Mouse (Mus musculus) WW6 (cell line): Measurements from ENCODE around the gene Ccdc187.

Experiments used
- DNase-seq: peaks from one replicate; pipeline ENCODE4 v3.0.0-alpha.2; 2013; ENCODE audit warnings: low read depth, low spot score

Ccdc187 gene

GRCm38 (mm10) chr2:26214526-26214925 is 79.8 kb downstream of the Ccdc187 start:
- DNase-seq: no peak

GRCm38 (mm10) chr2:26209566-26209965 is 84.8 kb downstream of the Ccdc187 start:
- no peak for DNase-seq

GRCm38 (mm10) chr2:26208126-26208789 is 86.1 kb downstream of the Ccdc187 start, which contains the start of gene Lhx3:
Gene Lhx3 (minus strand): TSS chr2:26208289.
- peak; percentile 36 for DNase-seq

GRCm38 (mm10) chr2:26207559-26207958 is 86.8 kb downstream of the Ccdc187 start:
- DNase-seq: no peak

DNA sequence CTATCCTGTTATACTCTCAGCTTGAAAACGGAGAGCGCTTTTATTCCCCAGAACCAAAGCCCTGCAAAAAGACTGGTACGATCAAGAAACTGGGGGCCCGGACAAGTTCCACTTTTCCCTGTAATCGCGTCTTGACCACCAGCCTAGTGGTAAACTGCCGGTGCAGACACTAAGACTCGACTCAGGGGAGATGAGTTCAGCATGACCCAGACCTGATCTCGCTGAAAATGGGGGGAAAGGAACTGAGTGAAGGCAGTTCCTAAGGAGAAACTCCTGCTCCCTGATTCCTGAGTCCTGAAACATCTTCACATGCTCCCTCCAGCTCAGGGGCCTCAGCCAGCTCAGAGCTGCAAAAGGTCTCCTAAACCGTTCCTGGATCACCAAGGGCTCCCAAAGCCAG is 88.6 kb downstream of the Ccdc187 start:
- no peak for DNase-seq

DNA sequence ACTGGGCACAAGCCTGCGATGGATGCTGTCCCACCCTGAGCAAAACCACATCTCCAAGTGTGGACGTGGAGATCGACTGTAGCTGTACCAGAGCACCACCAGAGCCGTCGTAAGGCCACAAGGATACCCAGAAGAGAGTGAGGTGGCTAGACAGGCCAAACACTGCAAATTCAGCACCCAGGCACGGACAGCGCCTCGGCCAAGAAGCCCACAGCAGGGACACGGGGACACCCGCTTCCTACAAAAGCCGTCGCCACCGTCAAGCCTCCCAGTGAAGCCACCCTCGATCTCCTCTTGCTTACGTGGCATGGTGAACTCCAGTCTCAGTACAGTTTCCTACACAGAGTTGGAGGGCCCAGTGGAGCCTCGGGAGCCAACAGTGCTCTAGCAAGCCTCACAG is 89.2 kb downstream of the Ccdc187 start:
- DNase-seq: no peak

GRCm38 (mm10) chr2:26202849-26203475 is 91.4 kb downstream of the Ccdc187 start:
- DNase-seq: no peak

DNA sequence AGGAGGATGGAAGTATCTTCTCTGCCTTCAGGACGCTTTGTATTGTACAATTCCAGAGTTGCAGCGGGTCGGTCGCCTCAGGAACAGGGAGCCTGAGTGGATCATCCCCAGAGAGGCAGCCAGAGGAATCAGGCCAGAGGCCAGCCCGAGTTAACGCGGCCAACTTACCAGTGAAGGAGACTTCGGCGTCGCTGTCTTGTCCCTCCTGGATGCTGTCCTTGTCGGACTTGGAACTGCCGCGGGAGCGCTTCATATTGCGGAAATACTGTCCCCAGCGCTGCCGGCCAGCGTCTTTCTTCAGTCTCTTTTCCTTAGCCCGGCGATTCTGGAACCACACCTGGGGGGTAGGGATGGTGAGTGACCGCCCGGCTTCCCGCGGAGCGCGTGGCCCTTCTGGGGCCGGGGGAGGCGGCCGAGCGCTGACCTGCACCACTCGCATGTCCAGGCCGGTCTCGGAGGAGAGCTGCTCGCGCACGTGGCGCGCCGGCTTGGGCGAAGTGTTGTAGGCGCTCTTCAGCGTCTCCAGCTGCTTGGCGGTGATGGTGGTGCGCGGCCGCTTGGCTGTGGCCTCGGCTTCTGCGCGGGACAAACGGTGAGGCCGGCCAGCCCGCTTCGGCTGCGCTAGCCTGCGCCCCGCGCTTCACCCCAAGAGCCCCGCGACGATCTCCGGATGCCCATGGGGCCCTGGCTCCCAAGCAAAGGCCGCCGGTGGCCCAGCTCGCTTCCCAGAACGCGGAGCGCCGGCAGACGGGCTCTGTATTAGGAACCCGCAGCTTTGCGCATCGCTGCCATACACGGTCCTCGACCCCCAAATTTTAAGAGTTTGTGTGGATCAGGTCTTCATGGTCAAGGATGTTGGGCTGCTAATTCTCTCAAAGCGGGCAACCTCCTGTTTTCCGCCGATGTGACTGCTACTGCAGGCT is 92.2 kb downstream of the Ccdc187 start:
- DNase-seq: no peak

DNA sequence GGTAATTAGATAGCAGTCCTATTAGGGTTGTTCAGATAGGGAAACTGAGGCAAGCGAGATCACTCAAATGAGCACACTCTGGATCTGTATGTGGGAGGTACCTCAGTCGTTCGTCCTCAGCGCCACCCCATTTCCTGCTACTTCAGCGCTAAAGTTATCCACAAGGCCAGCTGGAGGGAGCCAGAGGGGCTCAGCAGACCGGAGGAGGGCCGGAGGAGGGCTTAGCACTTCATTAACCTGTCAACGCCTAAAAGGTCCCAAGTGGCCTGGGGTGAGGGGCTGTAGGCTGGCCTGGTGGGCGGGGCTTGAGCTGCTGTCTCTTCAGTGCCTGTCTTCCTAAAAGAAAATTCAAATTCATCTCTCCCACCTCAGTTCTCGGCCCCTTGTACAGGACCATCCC is 95.9 kb downstream of the Ccdc187 start:
- no peak for DNase-seq

DNA sequence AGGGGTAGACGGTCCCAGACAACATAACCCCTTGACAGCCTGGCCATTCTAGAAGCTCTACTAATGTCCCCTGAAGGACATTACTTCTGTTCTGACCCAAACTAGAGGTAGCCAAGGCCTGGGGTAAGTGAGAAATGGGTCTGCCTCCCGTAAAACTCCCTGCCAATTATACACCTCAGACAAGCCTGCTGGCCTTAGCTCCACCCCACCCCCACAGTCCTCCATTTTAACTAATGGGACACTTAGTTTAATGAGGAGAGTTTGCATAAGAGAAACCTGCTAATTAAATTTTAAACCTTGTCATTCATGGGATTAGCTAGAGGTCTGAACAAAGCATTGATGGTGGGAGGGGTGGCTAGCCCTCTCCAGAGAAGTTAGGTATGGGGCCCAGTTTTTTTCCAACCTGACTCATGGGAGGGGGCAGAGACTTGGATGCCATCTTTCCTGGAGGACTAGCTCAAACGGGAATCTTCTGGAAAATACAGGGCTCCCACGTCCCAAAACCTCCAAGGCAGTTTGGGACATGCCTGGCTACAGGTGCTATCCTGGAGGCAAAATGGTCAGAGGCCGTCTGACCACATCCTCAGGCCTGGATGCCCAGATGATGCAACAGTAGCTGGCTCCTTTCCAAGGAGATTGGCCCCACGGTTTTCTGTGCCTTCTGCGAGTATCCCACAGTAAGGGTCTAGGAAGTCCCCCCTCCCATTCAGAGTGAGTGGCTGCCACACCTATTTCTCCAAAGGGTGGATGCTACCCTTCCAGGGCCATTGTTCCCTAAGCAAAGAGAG is 99.6 kb downstream of the Ccdc187 start:
- no peak for DNase-seq
